Mouse (Mus musculus): Measurements from ENCODE around the gene 4930455H04Rik.

DNA sequence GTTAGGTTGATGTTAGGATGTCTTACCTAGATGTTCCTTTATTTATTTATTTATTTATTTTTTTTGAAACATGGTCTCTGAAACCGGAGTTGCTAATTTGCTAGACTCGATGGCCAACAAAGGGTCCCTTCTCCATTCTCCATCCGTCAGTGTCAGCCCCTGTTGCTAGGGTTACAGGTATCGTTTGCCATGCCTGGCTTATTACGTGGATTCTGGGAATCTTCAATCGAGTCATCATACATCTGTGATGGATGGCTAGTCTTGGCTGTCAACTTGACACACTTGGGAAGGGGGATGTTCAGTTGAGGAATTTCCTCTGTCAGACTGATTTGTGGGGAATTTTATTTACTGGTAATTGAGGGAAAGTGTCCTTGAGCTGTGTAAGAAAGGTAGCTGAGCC lies 25.3 kb upstream of the 4930455H04Rik start:
- TF ChIP-seq CTCF (IDR thresholded peaks at IDR 0.05) (no peak), EP300 (IDR thresholded peaks at IDR 0.05) (no peak)
